Mouse (Mus musculus): ENCODE data around the gene Acbd7.

Gene Acbd7

GRCm38 (mm10) chr2:3387105-3387860 is 51.3 kb downstream of the Acbd7 start:
- DNase-seq, result no peak
